Mouse (Mus musculus) granulocyte monocyte progenitor cell, adult 5-6 weeks (primary cell): ENCODE measurements around the gene Htr1d. TPM values are rescaled to one million over a fixed set of nuclear protein-coding genes. Genes with fewer than 3 reads are reported as not detected.

Experiments
- ATAC-seq: replicated peaks from 2 replicates; pipeline ENCODE4 v1.8.0; 2016; ENCODE audit warnings: mild to moderate bottlenecking, moderate TSS enrichment, inconsistent platforms; ENCODE audit not compliant: poor library complexity, severe bottlenecking
- total RNA-seq, 2 experiments: library from RNA; stranded (forward) in 1 of 2; stranded (reverse) in 1 of 2; fragments of 200-712, 200-1000 nt in 1 of 2; fragments of >200 nt in 1 of 2; fragmentation: Nextera tagmentation in 1 of 2; gene quantifications; 2 replicates each; pipeline ENCODE4 v1.2.3; 2014 to 2017

Htr1d gene
- total RNA-seq (2014; fragmentation: Nextera tagmentation) = not detected in 2 replicates
- total RNA-seq (2017) = not detected in 2 replicates

- no peak for ATAC-seq
Observed at GRCm38 (mm10) chr4:136423224-136423623, at the start of gene Htr1d. Gene Htr1d (plus strand): TSS chr4:136423524.

GRCm38 (mm10) chr4:136377001-136377400, 46.3 kb upstream of the Htr1d start:
- no peak for ATAC-seq

- no peak for ATAC-seq
Observed at GRCm38 (mm10) chr4:136383052-136383451, 40.3 kb upstream of the Htr1d start.

- no peak for ATAC-seq
Observed at GRCm38 (mm10) chr4:136383839-136384238, 39.5 kb upstream of the Htr1d start.

GRCm38 (mm10) chr4:136387261-136387660, 36.1 kb upstream of the Htr1d start:
- ATAC-seq = no peak

GRCm38 (mm10) chr4:136401806-136402205, 21.5 kb upstream of the Htr1d start:
- no peak for ATAC-seq

GRCm38 (mm10) chr4:136407831-136408230, 15.5 kb upstream of the Htr1d start:
- ATAC-seq = no peak

GRCm38 (mm10) chr4:136411995-136412765, 11.1 kb upstream of the Htr1d start:
- no peak for ATAC-seq

- no peak for ATAC-seq
Observed at GRCm38 (mm10) chr4:136415477-136415876, 7.8 kb upstream of the Htr1d start.

- ATAC-seq = no peak
Observed at GRCm38 (mm10) chr4:136418962-136419361, 4.4 kb upstream of the Htr1d start.

GRCm38 (mm10) chr4:136419386-136419785, 3.9 kb upstream of the Htr1d start:
- no peak for ATAC-seq

- ATAC-seq = 0 out of 2 replicates have a peak, but pooled peaks have one; percentile 30
Observed at GRCm38 (mm10) chr4:136424120-136424999, 1.0 kb downstream of the Htr1d start.

- ATAC-seq = no peak; the same call in 1 of the 2 replicates
Observed at GRCm38 (mm10) chr4:136425000-136425288, 1.6 kb downstream of the Htr1d start.

- ATAC-seq = no peak
Observed at GRCm38 (mm10) chr4:136430609-136431375, 7.5 kb downstream of the Htr1d start.

- ATAC-seq = peak; percentile 58
Observed at GRCm38 (mm10) chr4:136431376-136431693, 8.0 kb downstream of the Htr1d start.

GRCm38 (mm10) chr4:136434029-136434428, 10.7 kb downstream of the Htr1d start:
- ATAC-seq = no peak

GRCm38 (mm10) chr4:136439106-136439505, 15.8 kb downstream of the Htr1d start:
- no peak for ATAC-seq

GRCm38 (mm10) chr4:136441354-136442043, 18.2 kb downstream of the Htr1d start:
- ATAC-seq = no peak

- no peak for ATAC-seq
Observed at GRCm38 (mm10) chr4:136444561-136444960, 21.2 kb downstream of the Htr1d start.

- ATAC-seq = peak; percentile 52; the same call in 1 of the 2 replicates
Observed at GRCm38 (mm10) chr4:136449795-136450194, 26.5 kb downstream of the Htr1d start.
